Mouse (Mus musculus) kidney, adult 2 months (tissue): Measurements from ENCODE around the gene Gm10964.

Source experiments
- CTCF ChIP-seq: fragments of 200-500 bp; conservative IDR thresholded peaks from 2 replicates; pipeline ENCODE4 v1.5.1; 2011; ENCODE audit warnings: low read depth, mild to moderate bottlenecking, control low read depth, low read length, moderate library complexity, mixed read lengths; ENCODE audit not compliant: insufficient read depth, insufficient read length
- POLR2A ChIP-seq: fragments of 200-500 bp; IDR thresholded peaks from one replicate; pipeline ENCODE4 v1.6.1; 2011; ENCODE audit warnings: low read depth, low read length, control low read depth

DNA sequence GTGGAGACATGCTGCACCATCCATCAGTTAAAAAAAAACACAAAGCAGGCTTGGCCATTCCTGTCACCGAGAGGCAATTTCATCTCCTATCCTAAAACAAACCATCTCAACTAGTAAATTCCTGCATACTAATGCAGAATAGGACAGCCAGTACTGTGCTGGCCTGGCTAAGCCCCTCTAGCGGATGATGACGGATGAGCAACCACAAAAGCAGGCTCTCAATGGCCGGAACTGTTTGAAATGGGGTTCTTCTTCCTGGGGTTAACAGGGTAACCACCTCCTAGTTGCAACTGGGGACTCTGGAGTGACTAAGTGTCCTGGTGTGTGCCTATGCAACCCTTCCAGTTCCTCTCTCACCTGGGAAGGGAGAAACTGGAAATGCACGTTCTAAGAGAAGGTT, 1.2 kb downstream of the Gm10964 start:
- TF ChIP-seq POLR2A (no peak), CTCF (no peak)
